Mouse (Mus musculus) midbrain, postnatal 0 days (tissue): ENCODE results near the gene Inka2. TPM values are rescaled to one million over a fixed set of nuclear protein-coding genes. Genes with fewer than 3 reads are reported as not detected.

Experiments
- ATAC-seq: fragments of 200-750 bp; cut with Nextera tagmentation; 2 replicates; pipeline ENCODE4 v1.8.0; 2017; ENCODE audit warnings: moderate number of reproducible peaks, mild to moderate bottlenecking, moderate TSS enrichment, moderate library complexity; ENCODE audit not compliant: low FRiP score
- DNase-seq: peaks from one replicate; pipeline ENCODE4 v3.0.0-alpha.2; 2015; ENCODE audit warnings: low spot score
- H3K27ac ChIP-seq: fragments of 300-500 bp; sonication (generic); 2 replicates; pipeline ENCODE4 v1.5.1; 2014; ENCODE audit warnings: low read depth, mild to moderate bottlenecking, low read length, mixed read lengths
- H3K27me3 ChIP-seq: fragments of 300-500 bp; sonication (generic); 2 replicates; pipeline ENCODE4 v1.6.1; 2014; ENCODE audit warnings: low read length, control low read depth, mixed read lengths; ENCODE audit not compliant: insufficient read depth
- H3K36me3 ChIP-seq: fragments of 300-500 bp; sonication (generic); 2 replicates; pipeline ENCODE4 v1.6.1; 2014; ENCODE audit warnings: low read length, control low read depth, mixed read lengths; ENCODE audit not compliant: insufficient read depth
- H3K4me1 ChIP-seq: fragments of 300-500 bp; sonication (generic); 2 replicates; pipeline ENCODE4 v1.6.1; 2014; ENCODE audit warnings: mild to moderate bottlenecking, control low read depth, antibody characterized with exemption, low read length, mixed read lengths; ENCODE audit not compliant: insufficient read depth
- H3K4me2 ChIP-seq: fragments of 300-500 bp; sonication (generic); 2 replicates; pipeline ENCODE4 v1.6.1; 2014; ENCODE audit warnings: low read depth, mild to moderate bottlenecking, low read length, mixed read lengths; ENCODE audit not compliant: poor library complexity, severe bottlenecking
- H3K4me3 ChIP-seq: fragments of 300-500 bp; sonication (generic); 2 replicates; pipeline ENCODE4 v1.5.1; 2014; ENCODE audit warnings: low read depth, mild to moderate bottlenecking, low read length, moderate library complexity
- H3K9ac ChIP-seq: fragments of 300-500 bp; sonication (generic); replicated peaks from 2 replicates; pipeline ENCODE4 v1.6.1; 2014; ENCODE audit warnings: mild to moderate bottlenecking, low read length, moderate library complexity, mixed read lengths; ENCODE audit not compliant: poor library complexity, severe bottlenecking
- H3K9me3 ChIP-seq: fragments of 300-500 bp; sonication (generic); 2 replicates; pipeline ENCODE4 v1.6.1; 2016; ENCODE audit warnings: low read length, control low read depth
- CTCF ChIP-seq: IDR thresholded peaks from 2 replicates; pipeline ENCODE4 v1.5.1; 2016; ENCODE audit warnings: antibody characterized with exemption, mild to moderate bottlenecking
- WGBS: fragments of 180-500 bp; shearing (Covaris S2); extraction: QIAGEN DNeasy Blood & Tissue Kit; methylation state at CpG from one replicate; pipeline ENCODE4 v1.1.7; 2014; 5-methylcytosine and 5-hydroxymethylcytosine counted together
- polyA plus RNA-seq: library from polyadenylated mRNA; unstranded; fragments of >200 nt; fragmentation: Nextera tagmentation; extraction: Ambion mirVana; gene quantifications from 2 replicates; pipeline ENCODE4 v1.2.1, GENCODE M21; 2015
- total RNA-seq: library from RNA; depleted of rRNA; stranded (reverse); fragments of >200 nt; gene quantifications from 2 replicates; pipeline ENCODE4 v1.2.3, GENCODE M21; 2014

Inka2 gene
- total and polyA plus RNA-seq, 2 experiments from 2014 or later = 3.7 to 7.7 TPM

DNA sequence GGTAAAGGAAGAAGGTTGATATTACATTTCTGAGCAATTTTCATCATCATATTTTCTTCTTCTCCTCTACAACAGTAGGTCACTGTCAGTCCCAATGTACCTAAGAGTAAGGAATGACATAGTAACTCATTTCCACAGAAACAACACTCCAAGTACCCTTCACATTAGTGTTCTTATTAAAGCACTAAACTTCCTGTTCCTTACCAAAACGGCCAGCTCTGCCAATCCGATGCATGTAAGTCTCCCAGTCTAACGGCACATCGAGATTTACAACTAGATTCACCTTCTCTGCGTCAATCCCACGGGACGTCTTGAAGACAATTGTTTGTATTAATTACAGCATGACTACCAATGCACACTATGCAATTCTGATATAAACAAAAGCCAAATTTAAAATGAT lies 24.1 kb upstream of the Inka2 start:
- Histone ChIP-seq H3K4me3 (no peak overlapping the region), H3K27me3 (no peaks in the 10 kb centered on the region), H3K36me3 (peaks cover 21% of the 10 kb centered on the region), H3K27ac (no peak overlapping the region), H3K4me1 (no peaks in the 10 kb centered on the region), H3K9me3 (no peaks in the 10 kb centered on the region), H3K4me2 (no peak overlapping the region), H3K9ac (no peak overlapping the region)
- TF ChIP-seq CTCF = no peak
- ATAC-seq = no peak
- 95% methylated on average over 7 of the region's 7 CpGs for WGBS
- DNase-seq = no peak

DNA sequence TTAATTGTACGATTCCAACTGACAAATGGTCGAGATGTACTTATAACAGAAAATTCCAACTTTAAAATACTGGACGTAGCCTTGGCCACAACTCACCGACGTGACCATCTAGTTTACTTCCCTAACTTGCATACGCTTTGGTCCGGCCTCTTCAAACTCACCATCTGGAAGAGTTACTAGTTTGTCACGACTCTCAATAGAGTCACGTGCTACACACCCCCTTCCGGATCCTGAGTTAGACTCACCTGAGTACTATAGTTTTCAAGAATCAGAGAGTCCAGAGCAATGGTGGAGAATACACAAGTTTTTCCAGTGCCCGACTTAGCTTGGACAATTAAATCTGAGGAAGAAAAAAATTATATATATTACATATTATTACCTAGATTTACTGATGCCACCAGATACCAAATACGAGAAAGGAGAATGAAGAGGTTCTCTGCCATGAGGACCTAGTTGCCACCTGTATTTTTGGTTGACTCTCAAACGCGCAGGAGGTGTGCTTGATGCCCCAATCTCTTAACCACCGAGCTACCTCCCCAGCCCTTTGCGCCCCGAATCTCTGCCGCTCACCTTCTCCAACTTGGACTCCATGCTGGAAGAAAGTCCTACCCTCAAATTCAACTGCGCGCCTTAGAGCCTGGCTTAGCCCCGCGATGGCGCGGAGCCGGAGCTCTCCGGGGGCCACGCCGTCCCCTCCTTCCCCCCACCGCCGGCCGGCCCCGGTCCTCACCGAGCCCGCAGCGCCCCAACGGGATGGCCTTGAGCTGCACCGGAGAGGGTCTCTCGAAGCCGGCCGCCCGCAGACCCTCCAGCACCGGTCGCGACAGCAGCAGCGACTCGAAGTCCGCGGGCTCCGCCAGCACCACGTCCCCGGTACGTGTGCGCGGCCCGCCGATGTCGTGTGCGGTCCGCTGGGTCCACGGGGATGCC lies 17.7 kb upstream of the Inka2 start:
- H3K4me2 ChIP-seq = peak overlapping the region; percentile 55
- WGBS = 11% methylated on average over 57 of the region's 60 CpGs
- peak; percentile 71 for ATAC-seq
- no peak for DNase-seq
- H3K27ac ChIP-seq = peak overlapping the region; percentile 62; the same call in 1 of the 2 replicates
- TF ChIP-seq CTCF = no peak
- H3K4me3 ChIP-seq = peak overlapping the region; percentile 60
- no peaks in the 10 kb centered on the region for H3K9me3 ChIP-seq
- H3K9ac ChIP-seq = peak overlapping the region; percentile 68
- no peaks in the 10 kb centered on the region for H3K4me1 ChIP-seq
- H3K36me3 ChIP-seq = peaks cover 5% of the 10 kb centered on the region; the same call in 1 of the 2 replicates
- H3K27me3 ChIP-seq = no peaks in the 10 kb centered on the region

DNA sequence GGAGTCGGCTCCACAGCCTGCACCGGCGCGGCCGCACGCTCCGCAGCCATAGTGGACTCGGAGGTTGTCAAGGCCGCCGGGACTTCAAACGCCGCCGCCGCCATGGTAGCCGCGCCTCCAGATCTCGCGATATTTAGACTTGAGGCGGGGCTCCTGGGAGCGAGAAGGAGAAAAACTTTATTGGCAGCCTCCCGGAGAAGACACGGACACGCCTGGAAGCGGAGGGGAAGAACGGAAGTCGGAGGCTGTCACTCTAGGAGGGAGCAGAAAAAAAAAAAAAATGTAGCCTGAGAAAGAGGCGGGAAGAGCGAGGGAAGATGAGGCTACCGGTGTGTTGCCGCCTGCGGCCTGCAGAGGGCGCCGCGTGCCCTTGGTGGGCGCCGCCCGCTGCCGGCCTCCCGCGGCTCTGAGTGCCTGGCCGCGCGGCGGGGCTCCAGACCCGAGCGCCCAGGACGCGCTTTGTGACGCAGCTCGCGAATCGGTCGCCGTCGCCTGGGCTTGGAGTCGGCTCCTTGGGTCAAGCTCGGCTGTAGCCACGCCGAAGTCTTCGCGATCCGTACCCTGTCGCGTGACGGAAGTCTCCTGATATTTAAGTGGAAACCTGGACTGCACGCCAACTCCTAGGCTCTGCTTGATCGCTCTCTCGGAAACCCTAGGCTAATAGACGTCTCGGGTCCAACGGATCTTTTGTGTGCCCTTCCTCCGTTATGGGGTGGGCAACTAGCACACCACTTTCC lies 16.9 kb upstream of the Inka2 start, which contains the start of gene Ddx20:
Ddx20 (minus strand) TSS at position 251 of the 737 bp plus-strand sequence.
- Histone ChIP-seq H3K27me3 (no peaks in the 10 kb centered on the region), H3K4me3 (peak within 1 kb of the TSS; percentile 60), H3K9me3 (no peaks in the 10 kb centered on the region), H3K4me2 (peak within 1 kb of the TSS; percentile 59), H3K36me3 (peaks cover 5% of the 10 kb centered on the region; the same call in 1 of the 2 replicates), H3K27ac (peak within 1 kb of the TSS; percentile 64; the same call in 1 of the 2 replicates), H3K9ac (peak within 1 kb of the TSS; percentile 68), H3K4me1 (no peaks in the 10 kb centered on the region)
- DNase-seq (peak; percentile 99), ATAC-seq (peak; percentile 97)
- WGBS = under 1% methylated on average over 70 of the region's 72 CpGs
- TF ChIP-seq CTCF = peak; percentile 74

DNA sequence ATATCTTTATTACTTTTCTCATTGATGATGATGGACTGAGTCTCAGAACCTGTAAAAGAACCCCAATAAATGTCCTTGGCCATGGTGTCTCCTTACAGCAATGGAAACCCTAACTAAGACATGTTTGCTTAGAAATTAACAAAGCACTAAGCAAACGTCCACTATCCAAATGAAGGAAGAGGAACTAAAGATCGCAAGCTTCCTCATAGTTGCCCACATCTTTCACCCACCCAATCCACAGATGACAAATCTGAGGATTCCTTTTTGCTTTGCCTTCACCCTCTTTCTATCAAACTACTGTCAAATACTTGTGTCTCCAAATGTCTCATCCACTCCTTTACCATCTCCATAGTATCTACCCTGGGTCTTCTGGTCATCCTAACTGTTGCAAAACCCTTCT lies 15.9 kb upstream of the Inka2 start:
- DNase-seq (no peak), ATAC-seq (no peak)
- Histone ChIP-seq H3K4me1 (no peaks in the 10 kb centered on the region), H3K9ac (no peak overlapping the region), H3K4me3 (no peak overlapping the region), H3K27ac (no peak overlapping the region), H3K27me3 (no peaks in the 10 kb centered on the region), H3K9me3 (no peaks in the 10 kb centered on the region), H3K36me3 (no peaks in the 10 kb centered on the region), H3K4me2 (no peak overlapping the region)
- 95% methylated on average over 2 of the region's 2 CpGs for WGBS
- no peak for TF ChIP-seq CTCF

DNA sequence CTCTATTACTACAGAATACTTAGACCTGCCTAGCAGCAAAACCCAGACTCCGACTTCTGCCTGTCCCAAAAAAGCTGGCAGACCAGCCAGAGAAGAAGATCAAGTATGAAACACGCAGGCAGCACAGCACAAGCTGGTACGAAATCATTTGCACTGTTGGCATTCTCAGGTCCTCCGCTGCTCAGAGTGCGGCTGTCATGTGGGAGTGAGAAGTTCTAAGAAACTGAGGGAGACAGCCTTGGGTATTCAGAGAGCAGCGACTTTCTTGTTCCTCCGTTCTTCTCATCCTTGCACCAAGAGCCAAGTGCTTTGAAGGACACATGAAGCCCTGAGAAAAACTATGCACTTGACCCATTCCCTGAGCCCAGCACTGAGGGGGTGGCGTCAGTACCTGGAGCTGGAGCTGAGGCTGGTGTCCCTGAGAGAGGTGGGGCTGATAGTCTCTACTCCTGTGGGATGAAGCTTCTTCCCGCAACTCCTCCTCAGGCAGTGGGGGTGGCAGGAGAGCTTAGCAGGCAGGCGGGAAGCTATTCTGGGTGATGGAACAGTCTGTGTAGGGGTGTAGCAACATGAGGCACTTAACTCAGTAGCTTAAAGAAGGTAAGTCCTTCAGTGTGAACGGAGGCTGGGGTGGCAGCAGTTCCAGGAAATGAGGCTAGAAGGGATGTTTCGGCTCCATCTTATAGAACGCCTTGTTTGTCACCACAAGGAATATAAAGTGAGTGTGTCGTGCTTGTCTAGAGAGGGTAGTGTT lies 10.9 kb upstream of the Inka2 start:
- Histone ChIP-seq H3K4me1 (peaks cover 12% of the 10 kb centered on the region; the same call in 1 of the 2 replicates), H3K9ac (no peak overlapping the region)
- ATAC-seq = no peak

More for the DNA sequence above, 10.9 kb upstream of the Inka2 start:
- Histone ChIP-seq H3K27ac (no peak overlapping the region), H3K27me3 (no peaks in the 10 kb centered on the region; the same call in 1 of the 2 replicates), H3K36me3 (no peaks in the 10 kb centered on the region), H3K4me3 (no peak overlapping the region), H3K9me3 (no peaks in the 10 kb centered on the region), H3K4me2 (no peak overlapping the region)
- 83% methylated on average over 14 of the region's 14 CpGs for WGBS
- DNase-seq = no peak
- no peak for TF ChIP-seq CTCF
